Mouse (Mus musculus): ENCODE measurements around the gene Ifit1.
"Not testable (repeated sequence)": the region's sequence is repeated elsewhere in the genome, so short reads cannot be mapped to it uniquely, and the experiment has no call there.

Gene Ifit1

DNA sequence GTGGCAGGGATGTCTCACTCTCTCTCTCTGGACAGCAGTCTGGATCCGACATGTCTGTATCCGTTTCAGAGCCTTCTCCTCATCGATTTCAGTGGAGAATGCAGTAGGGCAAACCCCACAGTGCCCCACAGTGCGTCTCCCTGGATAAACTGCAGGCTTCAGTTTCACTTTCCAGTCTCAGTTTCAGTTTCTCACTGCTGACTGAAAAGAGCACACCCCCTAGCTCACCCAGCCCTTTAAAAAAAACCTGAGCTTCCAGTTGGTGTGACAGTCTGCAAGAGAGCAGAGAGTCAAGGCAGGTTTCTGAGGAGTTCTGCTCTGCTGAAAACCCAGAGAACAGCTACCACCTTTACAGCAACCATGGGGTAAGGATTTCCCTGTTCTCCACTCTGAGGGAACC lies at the start of gene Ifit1, which contains the start of gene Ifit1bl2:
Gene Ifit1 (plus strand): TSS at position 249 of the 400 bp plus-strand sequence.
Gene Ifit1bl2 (minus strand): TSS at position 121 of the 400 bp plus-strand sequence.
- POLR2A ChIA-PET = no interaction called here

DNA sequence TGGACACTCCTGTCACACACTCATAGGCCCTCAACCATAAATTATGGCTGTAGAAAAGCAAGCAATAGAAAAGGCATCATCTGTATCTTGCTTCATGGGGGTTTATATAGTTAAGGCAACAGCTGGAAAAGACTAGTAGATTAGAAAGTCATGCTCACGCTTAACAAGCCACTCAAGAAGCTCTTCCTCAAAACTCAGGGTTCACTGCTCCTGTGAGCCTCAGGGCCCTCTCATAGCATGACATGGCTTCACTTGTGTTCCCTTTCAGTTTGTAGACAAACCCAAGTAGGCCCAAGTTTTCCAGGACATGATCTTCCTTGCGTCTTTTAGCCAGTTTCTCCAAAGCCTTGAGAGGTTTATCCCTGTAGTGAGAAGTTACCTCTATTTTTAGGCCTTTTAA lies 47.2 kb upstream of the Ifit1 start:
- CTCF ChIA-PET = no interaction called here
- POLR2A ChIA-PET = interaction anchor here in 1 of 4 experiments (1.2 kb wide), 1 partner anchor 12 kb away, joined by 4 read pairs; no protein-coding TSS in a partner anchor

More for the DNA sequence above, at the start of gene Ifit1, which contains the start of gene Ifit1bl2:
- CTCF ChIA-PET = interaction anchor here in 1 of 4 experiments (1.1 to 1.6 kb wide), 2 partner anchors 90 to 92 kb away, joined by 3 to 5 read pairs; no protein-coding TSS in a partner anchor

DNA sequence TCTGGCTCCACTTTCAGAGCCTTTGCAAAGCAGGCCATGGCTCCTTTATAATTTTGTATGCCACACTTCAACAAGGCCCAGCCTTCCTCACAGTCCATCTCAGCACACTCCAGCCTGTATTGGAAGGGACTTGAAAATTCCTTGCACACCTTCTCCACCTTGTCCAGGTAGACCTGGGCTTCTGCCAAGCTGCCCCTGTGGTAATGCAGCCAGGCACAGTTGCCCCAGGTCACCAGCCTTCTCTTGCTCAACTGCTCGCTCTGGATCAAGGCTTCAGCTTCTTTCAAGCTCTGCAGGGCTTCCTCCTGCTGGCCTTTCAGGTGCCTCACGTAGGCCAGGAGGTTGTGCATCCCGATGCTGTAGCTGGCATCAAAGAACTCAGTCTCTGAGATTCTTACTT lies 46.1 kb upstream of the Ifit1 start:
- POLR2A ChIA-PET = interaction anchor here in 1 of 4 experiments (1.2 kb wide), 1 partner anchor 11 kb away, joined by 4 read pairs; no protein-coding TSS in a partner anchor
- CTCF ChIA-PET = interaction anchor here in 1 of 4 experiments (0.7 kb wide), 2 partner anchors 14 to 1457 kb away, joined by 4 to 7 read pairs; no protein-coding TSS in a partner anchor

DNA sequence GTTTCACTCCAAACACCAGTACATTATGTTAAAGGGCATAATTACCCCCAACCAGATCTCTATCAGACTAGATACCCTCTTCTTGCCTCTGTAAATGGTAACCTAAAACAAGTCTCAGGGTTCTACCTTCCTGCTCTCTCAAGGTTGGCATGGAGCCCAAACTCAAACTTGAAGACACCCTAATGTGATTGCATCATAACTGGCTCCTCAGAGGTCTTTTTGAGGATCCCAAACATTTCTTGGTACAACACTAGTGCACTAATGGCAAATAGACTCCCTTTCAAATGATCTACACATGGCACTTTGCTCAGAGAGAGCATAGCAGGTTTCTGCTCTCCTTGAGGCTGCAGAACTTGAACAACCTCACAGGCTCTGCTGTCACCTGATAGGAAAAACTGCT lies 43.9 kb upstream of the Ifit1 start:
- POLR2A ChIA-PET = interaction anchor here in 1 of 4 experiments (0.5 kb wide), 1 partner anchor 231 kb away, joined by 5 read pairs; no protein-coding TSS in a partner anchor
- CTCF ChIA-PET = no interaction called here

DNA sequence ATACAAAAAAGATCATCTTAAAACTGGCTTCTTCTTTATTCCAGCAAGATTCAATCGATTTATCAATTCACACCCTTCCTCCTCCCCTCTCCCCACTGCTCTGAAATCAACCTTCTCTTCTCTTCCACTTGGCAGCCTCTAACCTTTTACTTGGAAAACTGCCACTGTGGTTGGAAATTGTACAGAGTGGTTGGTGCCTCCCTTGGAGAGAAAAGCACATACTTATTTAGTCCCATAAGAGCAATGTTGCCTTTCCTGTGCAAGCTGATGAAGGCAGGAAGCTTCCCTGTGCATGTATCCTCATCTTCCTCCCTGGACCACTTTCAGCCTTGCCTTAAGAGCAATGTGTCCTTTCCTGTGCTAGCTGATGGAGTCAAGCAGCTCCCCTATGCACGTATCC lies 42.3 kb upstream of the Ifit1 start:
- ChIA-PET CTCF (no interaction called here), POLR2A (no interaction called here)

DNA sequence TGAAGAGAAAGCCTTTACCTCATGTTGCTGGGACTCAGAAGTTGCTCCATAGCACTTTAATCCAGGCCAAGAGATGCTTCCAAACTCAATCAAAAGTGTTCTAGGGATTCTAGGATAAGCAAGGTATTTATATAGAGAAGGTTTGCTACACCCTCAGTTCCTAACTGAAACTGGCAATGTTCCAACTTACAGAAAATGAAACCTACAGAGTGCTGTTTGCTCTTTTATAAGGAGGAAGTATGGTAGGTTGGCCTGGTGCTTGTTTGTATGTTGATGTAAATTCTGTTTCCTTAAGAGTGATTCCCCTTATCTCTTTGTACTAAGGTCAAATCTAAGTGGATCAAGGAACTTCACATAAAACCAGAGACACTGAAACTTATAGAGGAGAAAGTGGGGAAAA lies 41.4 kb upstream of the Ifit1 start:
- CTCF ChIA-PET = not testable (repeated sequence)

DNA sequence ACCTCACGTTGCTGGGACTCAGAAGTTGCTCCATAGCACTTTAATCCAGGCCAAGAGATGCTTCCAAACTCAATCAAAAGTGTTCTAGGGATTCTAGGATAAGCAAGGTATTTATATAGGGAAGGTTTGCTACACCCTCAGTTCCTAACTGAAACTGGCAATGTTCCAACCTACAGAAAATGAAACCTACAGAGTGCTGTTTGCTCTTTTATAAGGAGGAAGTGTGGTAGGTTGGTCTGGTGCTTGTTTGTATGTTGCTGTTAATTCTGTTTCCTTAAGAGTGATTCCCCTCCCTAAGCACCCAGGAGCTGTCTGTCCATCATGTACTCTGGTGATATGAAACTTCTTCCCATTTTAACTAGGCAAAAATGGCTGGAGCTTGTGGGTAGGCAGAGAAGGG lies 38.8 kb upstream of the Ifit1 start, which contains the start of gene Ifit1bl1:
Gene Ifit1bl1 (minus strand): TSS at position 69 of the 400 bp plus-strand sequence.
- CTCF ChIA-PET, POLR2A ChIA-PET: not testable (repeated sequence)

More for the DNA sequence above, 41.4 kb upstream of the Ifit1 start:
- POLR2A ChIA-PET = not testable (repeated sequence)

DNA sequence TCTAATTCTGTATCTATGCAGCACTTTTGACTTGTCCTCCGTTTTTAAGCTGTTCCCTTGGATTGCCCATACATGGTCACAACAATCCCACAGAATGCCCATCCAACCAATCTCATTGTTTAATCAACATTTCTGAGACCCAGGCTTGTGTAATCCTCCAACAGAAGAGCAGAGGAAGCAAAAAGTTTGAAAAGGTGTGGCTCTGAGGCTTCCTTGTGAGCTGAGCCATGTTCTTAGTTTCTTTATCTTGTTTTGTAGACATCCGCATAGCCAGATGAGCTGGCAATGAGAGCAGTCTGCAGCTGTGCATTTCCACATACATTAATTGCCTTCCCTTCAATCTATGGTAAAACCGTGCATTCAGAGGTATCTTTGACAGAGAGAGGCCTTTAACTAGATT lies 35.2 kb upstream of the Ifit1 start:
- ChIA-PET POLR2A (interaction anchor here in 1 of 4 experiments (1.3 to 1.6 kb wide), 2 partner anchors 10 to 12 kb away, joined by 4 read pairs; no protein-coding TSS in a partner anchor), CTCF (interaction anchor here in 1 of 4 experiments (1.0 kb wide), 1 partner anchor 55 kb away, joined by 3 read pairs; no protein-coding TSS in a partner anchor)

DNA sequence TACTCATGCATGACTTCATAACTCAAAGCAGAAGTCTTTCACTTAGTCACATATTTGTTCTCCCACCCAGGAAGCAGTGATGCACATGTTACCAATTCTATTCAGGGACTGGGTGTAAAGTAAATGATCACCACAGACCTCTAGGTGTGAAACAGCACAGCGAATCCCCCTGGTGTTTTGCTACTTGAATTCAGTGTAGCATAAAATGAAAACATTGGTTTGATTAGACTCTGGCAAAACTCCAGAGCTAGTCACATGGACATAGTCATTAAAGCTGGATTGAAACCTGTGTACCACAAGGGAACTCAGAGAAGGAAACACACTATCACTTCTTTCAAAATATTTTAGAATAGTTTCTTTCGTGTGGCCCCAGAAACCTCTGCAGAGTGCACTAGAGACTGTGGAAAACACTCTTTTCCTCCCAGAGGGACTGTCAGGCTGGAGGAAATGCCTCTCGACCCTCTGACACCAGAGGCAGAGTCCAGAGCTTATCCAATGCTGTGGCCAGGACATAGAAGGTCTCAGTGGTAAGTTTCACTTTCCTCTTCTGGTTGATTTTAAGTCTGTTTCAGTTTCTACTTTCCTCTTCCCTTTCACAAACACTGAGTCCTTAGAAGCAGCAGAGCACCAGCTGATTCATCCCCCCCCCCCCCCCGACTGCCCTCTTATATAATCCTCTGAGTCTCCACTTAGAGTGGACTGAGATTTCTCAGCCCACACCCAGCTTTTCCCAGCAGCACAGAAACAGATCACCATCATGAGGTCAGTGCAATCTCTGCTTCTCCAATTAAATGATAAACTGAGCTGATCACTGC lies 33.2 kb upstream of the Ifit1 start, which contains the start of gene Ifit3b:
Gene Ifit3b (plus strand): TSS at position 734 of the 815 bp plus-strand sequence.
- CTCF ChIA-PET = not testable (repeated sequence)
- POLR2A ChIA-PET = interaction anchor here in 1 of 4 experiments (0.6 kb wide), 1 partner anchor 53 kb away, joined by 3 read pairs; no protein-coding TSS in a partner anchor

DNA sequence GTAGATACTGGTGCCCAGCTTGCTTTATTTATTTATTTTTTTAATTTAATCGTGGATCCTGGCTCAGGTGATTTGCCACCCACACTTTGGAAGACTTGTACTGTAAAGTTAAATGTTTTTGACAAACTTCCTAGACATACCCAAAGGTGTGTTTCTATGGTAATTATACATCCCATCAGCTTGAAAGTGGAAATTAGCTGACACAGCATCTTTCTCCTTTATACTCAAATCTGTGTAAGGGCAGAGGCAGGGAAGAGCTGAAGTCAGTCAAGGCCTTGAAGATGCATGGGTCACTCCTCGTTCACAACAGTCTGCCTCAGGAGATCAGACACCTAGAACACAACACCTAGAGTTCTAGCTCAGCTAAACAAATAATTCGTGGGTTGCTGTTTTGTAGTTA lies 30.6 kb upstream of the Ifit1 start:
- CTCF ChIA-PET = interaction anchor here in 3 of 4 experiments (0.6 to 1.5 kb wide), 4 partner anchors 24 to 1458 kb away, joined by 3 to 4 read pairs (median 3); partner anchors contain the start of gene Ifit2 (in 2 of the 3)
- POLR2A ChIA-PET = not testable (repeated sequence)

DNA sequence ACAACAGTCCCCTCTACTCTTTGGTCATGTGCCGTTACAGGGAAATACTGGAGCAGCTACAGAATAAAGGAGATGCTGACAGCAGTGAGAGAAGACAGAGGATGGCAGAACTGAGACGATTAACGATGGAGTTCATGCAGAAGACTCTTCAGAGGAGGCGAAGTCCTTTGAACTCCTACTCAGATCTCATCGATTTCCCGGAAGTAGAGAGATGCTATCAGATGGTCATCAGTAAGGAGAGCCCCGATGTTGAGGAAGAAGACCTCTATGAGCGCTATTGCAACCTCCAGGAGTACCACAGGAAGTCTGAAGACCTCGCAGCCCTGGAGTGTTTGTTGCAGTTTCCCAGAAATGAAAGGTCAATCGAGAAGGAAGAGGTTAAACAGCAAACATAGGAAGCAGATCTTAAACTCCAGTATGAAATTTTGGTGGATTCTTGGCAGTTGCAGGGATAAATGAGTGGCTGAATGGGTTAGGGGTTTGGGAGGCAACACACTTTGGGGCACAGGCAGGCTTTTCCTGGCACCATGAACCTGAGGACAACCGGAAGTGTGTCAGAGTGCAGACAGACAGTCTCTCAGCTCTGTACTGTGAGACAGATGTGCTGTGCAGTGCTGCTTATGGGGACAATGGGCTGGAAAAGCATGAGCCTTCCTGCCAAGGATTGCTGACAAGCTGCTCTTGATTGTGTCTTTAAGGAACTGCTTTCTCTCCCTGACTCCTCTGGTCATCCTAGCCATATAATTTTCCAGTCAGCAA lies 28.2 kb upstream of the Ifit1 start:
- CTCF ChIA-PET = not testable (repeated sequence)

DNA sequence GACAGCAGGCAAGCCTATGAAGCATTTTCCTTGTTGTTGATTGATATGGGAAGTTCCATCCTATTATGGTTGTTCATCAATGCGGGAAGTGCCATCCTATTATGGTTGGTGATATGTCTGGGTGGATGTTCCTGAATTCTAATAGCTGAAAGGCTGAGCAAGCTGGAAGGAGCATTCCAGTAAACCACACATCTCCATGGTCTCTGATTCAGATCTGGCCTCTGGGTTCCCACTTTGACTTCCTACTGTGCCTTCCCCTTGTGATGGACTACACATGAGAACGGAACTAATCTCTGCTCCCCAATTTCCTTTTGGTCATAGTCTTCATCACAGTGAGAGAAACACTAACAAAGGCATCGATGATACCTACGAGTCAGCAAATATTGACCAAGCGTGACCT lies 19.8 kb upstream of the Ifit1 start:
- CTCF ChIA-PET = no interaction called here
- POLR2A ChIA-PET = no interaction called here

More for the DNA sequence above, 28.2 kb upstream of the Ifit1 start:
- POLR2A ChIA-PET = not testable (repeated sequence)

DNA sequence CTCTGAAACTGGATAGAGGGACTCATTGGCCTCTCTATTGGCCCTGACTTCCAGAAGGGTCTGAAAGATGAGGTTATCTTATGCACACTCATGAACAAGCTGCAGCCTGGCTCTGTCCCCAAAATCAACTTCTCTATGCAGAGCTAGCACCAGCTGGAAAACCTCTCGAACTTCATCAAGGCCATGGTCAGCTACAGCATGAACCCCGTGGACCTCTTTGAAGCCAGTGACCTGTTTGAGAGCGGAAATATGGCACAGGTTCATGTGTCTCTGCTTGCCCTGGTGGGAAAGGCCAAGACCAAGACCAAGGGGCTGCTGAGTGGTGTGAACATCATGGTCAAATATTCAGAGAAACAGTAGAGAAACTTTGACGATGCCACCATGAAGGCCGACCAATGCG lies 16.9 kb upstream of the Ifit1 start:
- CTCF ChIA-PET = interaction anchor here in 1 of 4 experiments (1.6 kb wide), 1 partner anchor 74 kb away, joined by 3 read pairs; the partner anchor contains the start of gene Ifit2
- POLR2A ChIA-PET = no interaction called here

DNA sequence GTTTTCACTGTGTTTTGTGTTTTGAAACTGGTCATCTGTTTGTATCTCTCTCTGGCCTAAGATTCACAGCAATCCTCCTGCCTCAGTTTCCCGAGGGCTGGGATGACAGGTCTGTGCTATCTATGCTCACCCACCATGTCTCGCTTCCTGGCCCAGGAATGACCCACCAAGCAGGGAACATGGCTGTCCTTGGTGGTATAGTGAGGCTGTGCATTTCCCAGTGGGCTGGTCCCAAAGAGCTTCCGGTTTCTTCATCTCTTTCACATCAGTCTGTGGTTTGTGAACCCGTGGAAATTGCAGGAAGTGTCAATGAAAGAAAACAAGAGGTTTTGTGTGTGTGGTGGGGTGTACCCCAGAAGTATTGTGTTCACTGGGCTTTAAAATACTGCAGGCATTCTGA lies 16.0 kb upstream of the Ifit1 start:
- ChIA-PET CTCF (interaction anchor here in 1 of 4 experiments (0.6 kb wide), 1 partner anchor 76 kb away, joined by 3 read pairs; no protein-coding TSS in a partner anchor), POLR2A (no interaction called here)

DNA sequence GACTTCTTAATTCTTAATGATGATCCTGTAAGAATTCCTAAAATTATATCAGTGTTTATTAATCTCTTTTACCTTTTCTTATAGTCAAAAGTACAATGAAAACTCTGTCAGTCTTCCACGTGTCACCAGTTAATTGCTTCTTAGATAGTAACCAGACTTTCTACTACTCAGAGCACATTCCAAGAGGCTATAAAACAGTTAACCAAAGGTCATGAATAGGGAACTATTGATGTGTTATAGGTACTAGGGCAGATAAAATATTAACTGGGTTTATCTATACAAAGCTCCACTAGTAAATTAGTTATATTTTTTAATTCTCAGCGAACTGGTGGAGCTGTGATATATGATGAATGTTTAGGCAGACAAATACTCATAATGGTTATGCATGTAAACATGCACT lies 13.2 kb upstream of the Ifit1 start:
- ChIA-PET POLR2A (no interaction called here), CTCF (no interaction called here)

DNA sequence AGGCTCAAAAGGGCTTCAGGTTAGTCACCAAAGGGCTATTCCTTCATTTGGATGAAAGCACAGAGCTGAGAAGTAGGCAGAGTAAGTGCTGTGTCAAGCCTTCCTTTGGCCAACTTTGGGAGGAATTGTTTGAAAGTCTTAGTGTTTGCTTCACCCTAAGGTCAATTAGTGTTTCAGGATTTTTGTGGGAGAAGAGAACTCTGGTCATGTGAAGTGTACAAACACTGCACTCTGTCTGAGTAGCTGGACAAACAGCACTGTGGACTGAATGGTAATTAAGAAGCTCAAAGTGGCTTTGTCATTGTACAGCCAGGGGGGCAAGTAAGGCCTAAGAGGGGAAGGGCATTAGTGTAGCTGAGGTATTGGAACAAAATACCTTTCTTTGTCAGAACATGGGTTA lies 9.2 kb upstream of the Ifit1 start:
- ChIA-PET POLR2A (no interaction called here), CTCF (no interaction called here)

DNA sequence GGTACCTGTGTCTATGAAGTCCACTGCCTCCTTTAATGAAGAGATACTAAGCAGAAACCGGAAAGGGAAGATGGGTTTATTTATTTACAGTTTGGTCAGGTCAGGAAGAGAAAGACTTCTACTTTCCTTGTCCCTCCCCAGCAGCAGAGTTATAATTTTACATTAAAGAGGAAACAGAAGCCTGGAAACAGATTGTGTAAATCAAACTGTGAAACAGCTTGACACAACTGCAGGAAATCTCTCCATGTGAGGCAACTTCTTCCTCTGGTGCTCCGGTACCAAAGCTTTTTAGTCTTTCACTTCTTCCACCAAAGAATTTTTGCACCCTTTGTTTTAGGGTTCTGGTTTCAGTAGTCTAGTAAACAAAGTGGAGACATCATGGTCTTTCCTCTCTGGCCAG lies 7.2 kb upstream of the Ifit1 start:
- CTCF ChIA-PET = interaction anchor here in 1 of 4 experiments (0.8 kb wide), 1 partner anchor 245 kb away, joined by 4 read pairs; no protein-coding TSS in a partner anchor

DNA sequence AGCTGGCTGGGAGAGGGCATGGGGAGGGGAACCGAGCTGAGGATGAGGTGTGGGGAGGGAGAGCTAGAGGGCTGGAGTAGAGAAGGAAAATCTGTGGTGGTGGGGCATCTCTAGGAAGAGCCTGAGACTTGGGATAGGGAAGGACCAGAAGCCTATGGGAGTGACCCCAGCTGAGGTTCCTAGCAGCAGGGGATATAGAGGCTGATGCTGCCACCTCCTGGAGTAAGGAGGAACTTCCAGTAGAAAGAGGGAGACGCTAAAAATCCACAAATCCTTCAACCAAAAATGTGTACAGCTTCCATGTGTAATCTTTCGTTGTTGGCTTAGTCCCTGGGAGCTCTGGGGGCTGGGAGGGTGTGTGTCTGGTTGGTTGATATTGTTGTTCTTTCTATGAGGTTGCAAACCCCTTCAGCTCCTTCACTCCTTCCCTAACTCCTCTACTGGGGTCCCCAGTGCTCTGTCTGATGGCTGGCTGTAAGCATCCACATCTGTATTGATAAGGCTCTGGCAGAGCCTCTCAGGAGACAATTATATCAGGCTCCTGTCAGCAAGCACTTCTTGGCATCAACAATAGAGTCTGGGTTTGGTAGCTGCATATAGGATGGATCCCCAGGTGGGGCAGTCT lies 3.6 kb upstream of the Ifit1 start:
- POLR2A ChIA-PET = interaction anchor here in 1 of 4 experiments (0.9 kb wide), 1 partner anchor 26 kb away, joined by 5 read pairs; no protein-coding TSS in a partner anchor
- CTCF ChIA-PET = interaction anchor here (0.5 to 3.9 kb wide), 21 partner anchors 15 to 1790 kb away, joined by 3 to 41 read pairs (median 4); partner anchors contain the start of gene Ifit2 (in 3 of the 4)

More for the DNA sequence above, 7.2 kb upstream of the Ifit1 start:
- POLR2A ChIA-PET = no interaction called here

DNA sequence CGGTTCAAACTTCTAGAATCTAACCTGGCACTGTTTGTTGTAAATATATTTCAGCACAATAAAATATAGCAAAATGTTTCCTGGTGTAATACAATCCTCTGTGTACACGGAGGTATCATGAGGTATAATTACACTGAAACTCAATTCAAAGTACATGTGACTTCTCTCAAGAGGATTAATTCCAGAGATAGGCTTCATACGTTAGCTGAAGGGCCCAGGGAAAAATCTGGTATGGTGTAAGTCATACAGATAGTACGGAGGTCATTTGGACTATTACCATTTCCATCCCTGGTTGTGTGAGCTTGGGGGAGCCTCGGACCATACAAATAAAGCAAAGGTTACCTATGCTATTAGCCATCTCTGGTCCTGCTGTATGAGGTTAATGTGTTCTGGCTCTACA lies 1.9 kb downstream of the Ifit1 start:
- ChIA-PET POLR2A (interaction anchor here in 1 of 4 experiments (1.4 kb wide), 1 partner anchor 13 kb away, joined by 3 read pairs; no protein-coding TSS in a partner anchor), CTCF (no interaction called here)
